Mouse (Mus musculus) CH12.LX (cell line): Measurements from ENCODE around the gene Arhgef7. TPM values are rescaled to one million over a fixed set of nuclear protein-coding genes. Genes with fewer than 3 reads are reported as not detected.

Experiments
- DNase-seq: peaks from one replicate; pipeline ENCODE4 v3.0.0-alpha.2; 2013; ENCODE audit errors: extremely low read depth
- H3K27ac ChIP-seq: 2 replicates; pipeline ENCODE4 v1.5.1; 2012; ENCODE audit warnings: low read depth, mild to moderate bottlenecking, control low read depth, moderate library complexity; ENCODE audit not compliant: insufficient read depth
- H3K27me3 ChIP-seq: replicated peaks from 2 replicates; pipeline ENCODE3; 2012; ENCODE audit warnings: inconsistent platforms
- H3K36me3 ChIP-seq, 2 experiments: replicated peaks in 1 of 2; 2 replicates each; pipeline versions ENCODE3 to v1.6.1; 2012; ENCODE audit warnings: inconsistent platforms in 1 of 2, low read length in 1 of 2, mild to moderate bottlenecking in 1 of 2, mixed read lengths in 1 of 2, moderate library complexity in 1 of 2; ENCODE audit not compliant: control insufficient read depth in 1 of 2, insufficient read depth in 1 of 2
- H3K4me1 ChIP-seq, 2 experiments: 2 replicates each; pipeline ENCODE4 v1.6.1; 2012; ENCODE audit warnings: inconsistent platforms in 1 of 2, moderate library complexity in 1 of 2; ENCODE audit not compliant: insufficient read depth in 2 of 2, control insufficient read depth in 1 of 2
- H3K4me2 ChIP-seq: 2 replicates; pipeline ENCODE4 v1.6.1; 2012; ENCODE audit warnings: low read depth, mild to moderate bottlenecking, control low read depth; ENCODE audit not compliant: poor library complexity, insufficient read depth, severe bottlenecking
- H3K4me3 ChIP-seq, 3 experiments: fragments of 150-350 bp in 1 of 3; sonication (generic) in 1 of 3; replicated peaks in 1 of 3; 2 replicates each; pipeline versions ENCODE3 to v1.5.1; 2011 to 2012; ENCODE audit warnings: low read depth in 2 of 3, low read length in 2 of 3, mild to moderate bottlenecking in 2 of 3, moderate library complexity in 2 of 3, control low read depth in 1 of 3, improper control_type of control experiment in 1 of 3, inconsistent platforms in 1 of 3, mixed read lengths in 1 of 3; ENCODE audit not compliant: poor library complexity in 1 of 3
- H3K79me2 ChIP-seq: replicated peaks from 2 replicates; pipeline ENCODE4 v1.6.1; 2012; ENCODE audit warnings: mild to moderate bottlenecking, moderate library complexity; ENCODE audit not compliant: control insufficient read depth, poor library complexity, insufficient read depth, severe bottlenecking; ENCODE audit errors: extremely low read depth
- H3K9ac ChIP-seq: 2 replicates; pipeline ENCODE4 v1.6.1; 2012; ENCODE audit warnings: low read depth, mild to moderate bottlenecking, control low read depth, moderate library complexity; ENCODE audit not compliant: insufficient read depth
- H3K9me3 ChIP-seq: replicated peaks from 2 replicates; pipeline ENCODE3; 2012; ENCODE audit warnings: low read length, inconsistent platforms, mixed read lengths
- CHD2 ChIP-seq: IDR thresholded peaks from 2 replicates; pipeline ENCODE4 v1.6.1; 2011; ENCODE audit warnings: low read length, improper control_type of control experiment
- CTCF ChIP-seq, 2 experiments: IDR thresholded peaks in 1 of 2; conservative IDR thresholded peaks in 1 of 2; 2 replicates each; pipeline ENCODE4 v1.5.1; 2011 to 2012; ENCODE audit warnings: low read depth in 2 of 2, low read length in 2 of 2, improper control_type of control experiment in 1 of 2, inconsistent platforms in 1 of 2, mild to moderate bottlenecking in 1 of 2, moderate library complexity in 1 of 2
- EP300 ChIP-seq: IDR thresholded peaks from 2 replicates; pipeline ENCODE4 v1.6.1; 2011; ENCODE audit warnings: low read length, improper control_type of control experiment
- HCFC1 ChIP-seq: IDR thresholded peaks from 2 replicates; pipeline ENCODE4 v1.6.1; 2012; ENCODE audit warnings: low read depth, mild to moderate bottlenecking, inconsistent platforms, low read length, improper control_type of control experiment
- IRF4 ChIP-seq: IDR thresholded peaks from 2 replicates; pipeline ENCODE4 v1.6.1; 2014; ENCODE audit warnings: low read depth, mild to moderate bottlenecking, inconsistent platforms, low read length, improper control_type of control experiment
- JUN ChIP-seq: IDR thresholded peaks from 2 replicates; pipeline ENCODE4 v1.6.1; 2011; ENCODE audit warnings: low read depth, mild to moderate bottlenecking, low read length, improper control_type of control experiment, moderate library complexity; ENCODE audit not compliant: insufficient read depth
- JUND ChIP-seq: conservative IDR thresholded peaks from 2 replicates; pipeline ENCODE4 v1.6.1; 2011; ENCODE audit warnings: low read depth, low read length, improper control_type of control experiment
- KAT2A ChIP-seq: IDR thresholded peaks from 2 replicates; pipeline ENCODE4 v1.6.1; 2012; ENCODE audit warnings: low read length, improper control_type of control experiment, inconsistent platforms; ENCODE audit not compliant: insufficient replicate concordance
- MAFK ChIP-seq: IDR thresholded peaks from 2 replicates; pipeline ENCODE4 v1.6.1; 2011; ENCODE audit warnings: low read length, improper control_type of control experiment; ENCODE audit not compliant: insufficient replicate concordance
- MAX ChIP-seq: IDR thresholded peaks from 2 replicates; pipeline ENCODE4 v1.6.1; 2011; ENCODE audit warnings: low read length, improper control_type of control experiment
- RAD21 ChIP-seq: IDR thresholded peaks from 2 replicates; pipeline ENCODE4 v1.6.1; 2011; ENCODE audit warnings: low read depth, mild to moderate bottlenecking, low read length, improper control_type of control experiment, moderate library complexity
- RCOR1 ChIP-seq: conservative IDR thresholded peaks from 2 replicates; pipeline ENCODE4 v1.6.1; 2012; ENCODE audit warnings: low read depth, mild to moderate bottlenecking, inconsistent platforms, low read length, improper control_type of control experiment
- SIN3A ChIP-seq: IDR thresholded peaks from 2 replicates; pipeline ENCODE4 v1.6.1; 2012; ENCODE audit warnings: low read length, improper control_type of control experiment, inconsistent platforms
- SMC3 ChIP-seq: IDR thresholded peaks from 2 replicates; pipeline ENCODE4 v1.6.1; 2011; ENCODE audit warnings: low read depth, low read length, improper control_type of control experiment
- TBP ChIP-seq: conservative IDR thresholded peaks from 2 replicates; pipeline ENCODE4 v1.6.1; 2011; ENCODE audit warnings: low read depth, low read length, improper control_type of control experiment
- UBTF ChIP-seq: IDR thresholded peaks from 2 replicates; pipeline ENCODE4 v1.6.1; 2012; ENCODE audit warnings: low read depth, mild to moderate bottlenecking, inconsistent platforms, low read length, improper control_type of control experiment, moderate library complexity
- USF1 ChIP-seq: IDR thresholded peaks from 2 replicates; pipeline ENCODE4 v1.6.1; 2014; ENCODE audit warnings: low read depth, mild to moderate bottlenecking, inconsistent platforms, low read length, improper control_type of control experiment
- USF2 ChIP-seq: conservative IDR thresholded peaks from 2 replicates; pipeline ENCODE4 v1.6.1; 2011; ENCODE audit warnings: low read depth, low read length, improper control_type of control experiment
- ZC3H11A ChIP-seq: IDR thresholded peaks from 2 replicates; pipeline ENCODE4 v1.6.1; 2012; ENCODE audit warnings: low read depth, mild to moderate bottlenecking, inconsistent platforms, low read length, improper control_type of control experiment
- ZKSCAN1 ChIP-seq: IDR thresholded peaks from 2 replicates; pipeline ENCODE4 v1.6.1; 2012; ENCODE audit warnings: low read depth, inconsistent platforms, low read length, improper control_type of control experiment, borderline replicate concordance
- ZMIZ1 ChIP-seq: IDR thresholded peaks from 2 replicates; pipeline ENCODE4 v1.6.1; 2012; ENCODE audit warnings: low read depth, mild to moderate bottlenecking, inconsistent platforms, low read length, improper control_type of control experiment
- ZNF384 ChIP-seq: IDR thresholded peaks from 2 replicates; pipeline ENCODE4 v1.6.1; 2012; ENCODE audit warnings: low read depth, low read length, improper control_type of control experiment, inconsistent platforms
- dilution Hi-C: fragments of 300-500 bp; cut with MboI; formaldehyde crosslinking; loops from 2 replicates; pipeline ENCODE4 v1.14.3; 2020; ENCODE audit warnings: low sequenced_read_pairs; ENCODE audit not compliant: extremely low pct_unique_long_range_greater_than_20kb, extremely low pct_ligation_motif_present
- in situ Hi-C: fragments of 300-500 bp; cut with MboI; formaldehyde crosslinking; loops from 3 replicates; pipeline ENCODE4 v1.14.3; 2019; ENCODE audit warnings: low sequenced_read_pairs, low pct_ligation_motif_present, low pct_unique_long_range_greater_than_20kb, mixed read lengths
- polyA plus RNA-seq: library from polyadenylated mRNA; unstranded; fragments of >175 nt; gene quantifications from 2 replicates; pipeline ENCODE4 v1.2.1, GENCODE M21; 2012; ENCODE audit warnings: low read depth; ENCODE audit not compliant: insufficient read length
- total RNA-seq, 2 experiments: library from RNA; depleted of rRNA; stranded (reverse); fragments of 300-350 nt in 1 of 2; fragments of >200 nt in 1 of 2; gene quantifications; 2 replicates each; pipeline ENCODE4 v1.2.3; 2012 to 2014

The Arhgef7 gene
- total and polyA plus RNA-seq, 3 experiments, result 8.5 to 28.7 (median 17.0) TPM

- in situ Hi-C loops, result no loop called here
- no peak overlapping the region for H3K27ac ChIP-seq
Measured at GRCm38 (mm10) chr8:11841571-11841970, 114.0 kb downstream of the Arhgef7 start.

DNA sequence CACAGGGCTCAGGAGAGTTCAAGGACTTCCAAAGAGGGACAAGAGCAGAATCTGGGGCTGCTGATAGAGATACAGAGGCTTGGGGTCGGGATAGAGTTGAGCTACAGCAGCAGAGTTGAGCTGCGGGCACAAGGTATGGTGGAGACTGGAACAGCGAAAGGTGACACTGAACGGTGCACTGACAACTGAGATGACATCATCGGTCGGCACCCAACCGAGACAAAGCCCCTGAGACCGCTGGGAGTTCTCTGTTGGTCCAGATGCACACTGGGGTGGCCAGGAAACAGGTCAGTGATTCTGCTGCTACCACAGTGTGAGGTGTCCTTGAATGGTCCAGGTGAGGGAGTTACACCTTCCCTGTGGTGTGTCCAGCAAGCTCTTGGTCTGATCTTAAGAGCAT lies 115.2 kb downstream of the Arhgef7 start:
- Histone ChIP-seq H3K79me2 (no peaks in the 10 kb centered on the region), H3K4me3 (no peak overlapping the region), H3K27me3 (peaks cover 22% of the 10 kb centered on the region), H3K9me3 (no peaks in the 10 kb centered on the region), H3K4me1 (peaks cover 4 to 20% of the 10 kb centered on the region in 2 experiments; a peak in 2 of 4 replicates), H3K4me2 (no peak overlapping the region), H3K36me3 (no peaks in the 10 kb centered on the region)
- peak; percentile 27 for DNase-seq
- dilution Hi-C loops, result no loop called here
- no peak for TF ChIP-seq USF1
- TF ChIP-seq JUND, result peak; percentile 52; the same call in 1 of the 2 replicates
- TF ChIP-seq EP300, result peak; percentile 16; the same call in 1 of the 2 replicates
- no peak for TF ChIP-seq RAD21
- peak; percentile 55 for TF ChIP-seq JUN
- TF ChIP-seq, all 38 proteins: peak for 3
- no peak overlapping the region for H3K9ac ChIP-seq
- in situ Hi-C loops, result no loop called here
- H3K27ac ChIP-seq, result no peak overlapping the region

More at GRCm38 (mm10) chr8:11841571-11841970, 114.0 kb downstream of the Arhgef7 start:
- Histone ChIP-seq H3K9me3 (no peaks in the 10 kb centered on the region), H3K4me1 (peaks cover 4 to 20% of the 10 kb centered on the region in 2 experiments; a peak in 2 of 4 replicates), H3K79me2 (no peaks in the 10 kb centered on the region), H3K36me3 (no peaks in the 10 kb centered on the region), H3K9ac (no peak overlapping the region), H3K4me2 (no peak overlapping the region), H3K4me3 (no peak overlapping the region), H3K27me3 (peaks cover 17% of the 10 kb centered on the region)
- TF ChIP-seq UBTF (no peak), SIN3A (no peak), IRF4 (no peak), CHD2 (no peak), EP300 (no peak), HCFC1 (no peak), MAX (no peak), RCOR1 (no peak), USF2 (no peak), ZC3H11A (no peak), KAT2A (no peak), SMC3 (no peak), ZKSCAN1 (no peak), ZNF384 (no peak), MAFK (no peak), ZMIZ1 (no peak), CTCF (conservative IDR thresholded peaks at IDR 0.05 in 1 of 2, IDR thresholded peaks at IDR 0.05 in 1 of 2; ENCODE audit: low read depth in 2 of 2, low read length in 2 of 2) (no peak), TBP (no peak), USF1 (no peak)
- dilution Hi-C loops, result no loop called here
- DNase-seq, result no peak
